Mouse (Mus musculus): ENCODE results near the gene Stk25. TPM values are rescaled to one million over a fixed set of nuclear protein-coding genes. Genes with fewer than 3 reads are reported as not detected.

Stk25 gene
- total and polyA plus RNA-seq, 2 experiments from 2014 or later = 107 to 134 TPM

DNA sequence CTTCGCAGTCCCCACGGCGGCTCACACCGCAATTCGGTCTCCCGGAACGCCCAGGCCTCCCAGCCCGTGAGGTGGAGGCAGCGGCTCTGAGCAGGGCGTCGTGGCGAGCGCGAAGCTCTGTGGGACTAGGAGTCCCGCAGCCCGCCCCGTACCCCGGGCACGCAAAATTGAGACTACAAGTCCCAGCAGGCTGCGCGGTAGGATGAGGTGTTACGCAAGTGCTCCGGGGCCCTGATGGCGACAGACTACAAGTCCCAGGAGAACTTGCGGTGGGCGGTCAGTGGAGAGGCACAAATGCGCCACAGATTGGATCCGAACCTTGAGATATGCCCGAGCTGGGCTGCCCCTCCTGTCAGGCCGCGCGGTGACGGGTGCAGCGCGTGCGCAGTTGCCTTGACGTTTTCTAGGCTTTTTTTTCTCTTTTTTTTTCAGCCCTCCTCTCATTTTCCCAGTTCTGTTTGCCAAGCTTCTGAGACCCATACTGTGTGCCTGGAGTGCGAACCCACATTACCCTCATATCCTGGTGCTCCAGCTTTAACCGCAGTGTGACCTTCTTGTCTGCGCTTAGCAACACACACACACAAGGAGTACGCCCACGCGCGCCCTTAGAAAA lies 22.8 kb downstream of the Stk25 start:
- Histone ChIP-seq H3K9ac (replicated peaks; ENCODE audit: low read depth, low read length) (peak overlapping the region; percentile 81), H3K36me3 (replicated peaks; ENCODE audit: control insufficient read depth, insufficient read depth, low read length) (peaks cover 4% of the 10 kb centered on the region; the same call in 1 of the 2 replicates), H3K9me3 (replicated peaks; ENCODE audit: control insufficient read depth, low read length) (no peaks in the 10 kb centered on the region), H3K27ac (ENCODE audit: low read depth) (peak overlapping the region; percentile 85), H3K27me3 (ENCODE audit: control insufficient read depth, insufficient read depth, low read length) (no peaks in the 10 kb centered on the region), H3K4me1 (ENCODE audit: control insufficient read depth, insufficient read depth) (peaks cover 23% of the 10 kb centered on the region), H3K4me2 (ENCODE audit: low read depth, low read length) (peak overlapping the region; percentile 92), H3K4me3 (ENCODE audit: low read depth, low read length) (peak overlapping the region; percentile 83)
- TF ChIP-seq EP300 (IDR thresholded peaks at IDR 0.05; ENCODE audit: low read depth) = no peak
- TF ChIP-seq CTCF (IDR thresholded peaks at IDR 0.05; ENCODE audit: low read depth) = no peak
- whole genome bisulfite sequencing = under 1% methylated on average over 44 of the region's 44 CpGs
- DNase-seq (ENCODE audit: low spot score) = peak; percentile 99
- peak; percentile 97 for ATAC-seq (ENCODE audit: insufficient read depth, low read depth)

DNA sequence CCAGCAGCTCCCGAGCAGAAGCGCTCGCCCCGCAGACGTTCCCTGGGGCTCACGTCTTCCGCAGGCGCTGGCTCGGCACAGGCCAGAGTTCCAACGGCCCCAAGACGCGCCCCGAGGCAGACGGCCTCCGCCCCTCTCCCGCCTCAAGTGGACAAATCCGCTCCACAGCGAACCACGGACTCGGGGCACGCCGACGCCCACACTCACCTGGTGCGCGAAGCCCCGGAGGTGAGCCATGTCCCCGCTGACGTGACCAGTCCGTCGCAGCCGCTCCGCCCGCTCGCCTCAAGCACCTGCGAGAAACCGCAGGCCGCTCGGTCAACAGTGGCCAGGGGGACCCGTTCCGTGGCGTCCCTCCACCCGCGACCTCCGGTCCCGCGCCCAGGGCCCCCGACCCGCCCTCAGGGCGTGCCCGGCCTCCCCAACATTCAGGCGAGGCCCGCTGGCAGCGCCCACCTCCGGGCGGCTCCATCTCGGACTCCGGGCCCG lies 23.3 kb downstream of the Stk25 start:
- DNase-seq (ENCODE audit: low spot score) (peak; percentile 11), ATAC-seq (ENCODE audit: insufficient read depth, low read depth) (peak; percentile 22)
- no peaks in the 10 kb centered on the region for H3K27me3 ChIP-seq (ENCODE audit: control insufficient read depth, insufficient read depth, low read length)
- TF ChIP-seq EP300 (IDR thresholded peaks at IDR 0.05; ENCODE audit: low read depth) (no peak), CTCF (IDR thresholded peaks at IDR 0.05; ENCODE audit: low read depth) (no peak)
- no peaks in the 10 kb centered on the region for H3K9me3 ChIP-seq (replicated peaks; ENCODE audit: control insufficient read depth, low read length)
- H3K27ac ChIP-seq (ENCODE audit: low read depth) = peak overlapping the region; percentile 85
- peak overlapping the region; percentile 83 for H3K4me3 ChIP-seq (ENCODE audit: low read depth, low read length)
- H3K4me2 ChIP-seq (ENCODE audit: low read depth, low read length) = peak overlapping the region; percentile 92
- peaks cover 4% of the 10 kb centered on the region; the same call in 1 of the 2 replicates for H3K36me3 ChIP-seq (replicated peaks; ENCODE audit: control insufficient read depth, insufficient read depth, low read length)
- H3K9ac ChIP-seq (replicated peaks; ENCODE audit: low read depth, low read length) = peak overlapping the region; percentile 81
- under 1% methylated on average over 50 of the region's 58 CpGs for WGBS
- peaks cover 23% of the 10 kb centered on the region for H3K4me1 ChIP-seq (ENCODE audit: control insufficient read depth, insufficient read depth)

- WGBS = 9% methylated on average over 6 of the region's 6 CpGs
- Histone ChIP-seq H3K36me3 (replicated peaks; ENCODE audit: control insufficient read depth, insufficient read depth, low read length) (peaks cover 4% of the 10 kb centered on the region; the same call in 1 of the 2 replicates), H3K27me3 (ENCODE audit: control insufficient read depth, insufficient read depth, low read length) (no peaks in the 10 kb centered on the region), H3K4me3 (ENCODE audit: low read depth, low read length) (peak overlapping the region; percentile 83), H3K9me3 (replicated peaks; ENCODE audit: control insufficient read depth, low read length) (no peaks in the 10 kb centered on the region), H3K4me1 (ENCODE audit: control insufficient read depth, insufficient read depth) (peaks cover 23% of the 10 kb centered on the region), H3K9ac (replicated peaks; ENCODE audit: low read depth, low read length) (peak overlapping the region; percentile 81), H3K4me2 (ENCODE audit: low read depth, low read length) (peak overlapping the region; percentile 92), H3K27ac (ENCODE audit: low read depth) (peak overlapping the region; percentile 85)
- DNase-seq (ENCODE audit: low spot score) (peak; percentile 40), ATAC-seq (ENCODE audit: insufficient read depth, low read depth) (no peak)
- TF ChIP-seq EP300 (IDR thresholded peaks at IDR 0.05; ENCODE audit: low read depth) (no peak), CTCF (IDR thresholded peaks at IDR 0.05; ENCODE audit: low read depth) (no peak)
Measured at GRCm38 (mm10) chr1:93634481-93634891, 24.0 kb downstream of the Stk25 start.

GRCm38 (mm10) chr1:93632723-93633122 lies 25.7 kb downstream of the Stk25 start:
- DNase-seq (ENCODE audit: low spot score) (no peak), ATAC-seq (ENCODE audit: insufficient read depth, low read depth) (no peak)
- WGBS = 54% methylated on average over 3 of the region's 3 CpGs
- H3K9me3 ChIP-seq (replicated peaks; ENCODE audit: control insufficient read depth, low read length) = no peaks in the 10 kb centered on the region
- no peaks in the 10 kb centered on the region for H3K27me3 ChIP-seq (ENCODE audit: control insufficient read depth, insufficient read depth, low read length)
- H3K4me1 ChIP-seq (ENCODE audit: control insufficient read depth, insufficient read depth) = peaks cover 23% of the 10 kb centered on the region
- H3K27ac ChIP-seq (ENCODE audit: low read depth) = no peak overlapping the region
- no peak for TF ChIP-seq CTCF (IDR thresholded peaks at IDR 0.05; ENCODE audit: low read depth)
- no peak for TF ChIP-seq EP300 (IDR thresholded peaks at IDR 0.05; ENCODE audit: low read depth)
- no peak overlapping the region for H3K4me3 ChIP-seq (ENCODE audit: low read depth, low read length)
- H3K9ac ChIP-seq (replicated peaks; ENCODE audit: low read depth, low read length) = no peak overlapping the region
- H3K36me3 ChIP-seq (replicated peaks; ENCODE audit: control insufficient read depth, insufficient read depth, low read length) = peaks cover 21% of the 10 kb centered on the region
- no peak overlapping the region for H3K4me2 ChIP-seq (ENCODE audit: low read depth, low read length)

DNA sequence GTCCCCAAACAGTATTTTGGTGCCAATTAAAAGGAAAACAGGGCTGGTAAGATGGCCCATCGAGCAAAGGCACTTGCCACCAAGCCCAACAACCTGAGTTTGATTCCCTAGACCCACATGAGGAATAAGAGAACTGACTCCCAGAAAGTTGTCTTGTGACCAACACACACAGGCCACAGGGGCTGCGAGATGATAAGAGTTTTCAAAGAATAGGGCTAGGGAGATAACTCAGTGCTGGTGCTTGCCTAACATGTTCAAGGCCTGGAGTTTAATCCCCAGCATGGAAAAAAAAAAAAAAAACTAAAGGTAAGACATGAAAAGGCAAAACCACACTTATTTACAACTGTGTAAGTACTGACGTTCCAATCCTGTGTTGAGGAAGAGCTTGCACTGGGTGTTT lies 27.7 kb downstream of the Stk25 start:
- Histone ChIP-seq H3K27me3 (ENCODE audit: control insufficient read depth, insufficient read depth, low read length) (no peaks in the 10 kb centered on the region), H3K4me3 (ENCODE audit: low read depth, low read length) (no peak overlapping the region), H3K36me3 (replicated peaks; ENCODE audit: control insufficient read depth, insufficient read depth, low read length) (peaks cover 40% of the 10 kb centered on the region), H3K4me2 (ENCODE audit: low read depth, low read length) (no peak overlapping the region), H3K27ac (ENCODE audit: low read depth) (no peak overlapping the region), H3K9ac (replicated peaks; ENCODE audit: low read depth, low read length) (no peak overlapping the region), H3K4me1 (ENCODE audit: control insufficient read depth, insufficient read depth) (peaks cover 16% of the 10 kb centered on the region), H3K9me3 (replicated peaks; ENCODE audit: control insufficient read depth, low read length) (no peaks in the 10 kb centered on the region)
- DNase-seq (ENCODE audit: low spot score) = no peak
- TF ChIP-seq EP300 (IDR thresholded peaks at IDR 0.05; ENCODE audit: low read depth) (no peak), CTCF (IDR thresholded peaks at IDR 0.05; ENCODE audit: low read depth) (no peak)
- ATAC-seq (ENCODE audit: insufficient read depth, low read depth) = no peak
- WGBS = 73% methylated on average over 3 of the region's 3 CpGs
